Mouse (Mus musculus): Measurements from ENCODE around the gene Ctcf. TPM values are rescaled to one million over a fixed set of nuclear protein-coding genes. Genes with fewer than 3 reads are reported as not detected.

Gene Ctcf
- total RNA-seq, 1 experiment from 2014 or later: 202 TPM

- ATAC-seq (replicated peaks in 1 of 2; ENCODE audit: insufficient read depth in 1 of 2, low FRiP score in 2 of 2, low TSS enrichment in 1 of 2, low read depth in 1 of 2, poor library complexity in 2 of 2, severe bottlenecking in 2 of 2): no peak
Observed at GRCm38 (mm10) chr8:105689983-105690360, 53.6 kb downstream of the Ctcf start.

GRCm38 (mm10) chr8:105690978-105691377, 54.6 kb downstream of the Ctcf start:
- no peak for ATAC-seq (replicated peaks in 1 of 2; ENCODE audit: insufficient read depth in 1 of 2, low FRiP score in 2 of 2, low TSS enrichment in 1 of 2, low read depth in 1 of 2, poor library complexity in 2 of 2, severe bottlenecking in 2 of 2)

GRCm38 (mm10) chr8:105692449-105693182, 56.2 kb downstream of the Ctcf start:
- no peak for ATAC-seq (replicated peaks in 1 of 2; ENCODE audit: insufficient read depth in 1 of 2, low FRiP score in 2 of 2, low TSS enrichment in 1 of 2, low read depth in 1 of 2, poor library complexity in 2 of 2, severe bottlenecking in 2 of 2)

- no peak for ATAC-seq (replicated peaks in 1 of 2; ENCODE audit: insufficient read depth in 1 of 2, low FRiP score in 2 of 2, low TSS enrichment in 1 of 2, low read depth in 1 of 2, poor library complexity in 2 of 2, severe bottlenecking in 2 of 2)
Observed at GRCm38 (mm10) chr8:105693648-105694047, 57.3 kb downstream of the Ctcf start.

GRCm38 (mm10) chr8:105694051-105694799, 57.9 kb downstream of the Ctcf start:
- ATAC-seq (replicated peaks in 1 of 2; ENCODE audit: insufficient read depth in 1 of 2, low FRiP score in 2 of 2, low TSS enrichment in 1 of 2, low read depth in 1 of 2, poor library complexity in 2 of 2, severe bottlenecking in 2 of 2): no peak

GRCm38 (mm10) chr8:105695080-105695780, 58.9 kb downstream of the Ctcf start:
- no peak for ATAC-seq (replicated peaks in 1 of 2; ENCODE audit: insufficient read depth in 1 of 2, low FRiP score in 2 of 2, low TSS enrichment in 1 of 2, low read depth in 1 of 2, poor library complexity in 2 of 2, severe bottlenecking in 2 of 2)

- no peak for ATAC-seq (replicated peaks in 1 of 2; ENCODE audit: insufficient read depth in 1 of 2, low FRiP score in 2 of 2, low TSS enrichment in 1 of 2, low read depth in 1 of 2, poor library complexity in 2 of 2, severe bottlenecking in 2 of 2)
Observed at GRCm38 (mm10) chr8:105697196-105697780, 60.9 kb downstream of the Ctcf start.

- ATAC-seq (replicated peaks in 1 of 2; ENCODE audit: insufficient read depth in 1 of 2, low FRiP score in 2 of 2, low TSS enrichment in 1 of 2, low read depth in 1 of 2, poor library complexity in 2 of 2, severe bottlenecking in 2 of 2): no peak
Observed at GRCm38 (mm10) chr8:105698734-105699133, 62.4 kb downstream of the Ctcf start.

GRCm38 (mm10) chr8:105699488-105700215, 63.3 kb downstream of the Ctcf start:
- ATAC-seq (replicated peaks in 1 of 2; ENCODE audit: insufficient read depth in 1 of 2, low FRiP score in 2 of 2, low TSS enrichment in 1 of 2, low read depth in 1 of 2, poor library complexity in 2 of 2, severe bottlenecking in 2 of 2): no peak

- peak; percentile 50 to 66 for ATAC-seq (replicated peaks in 1 of 2; ENCODE audit: insufficient read depth in 1 of 2, low FRiP score in 2 of 2, low TSS enrichment in 1 of 2, low read depth in 1 of 2, poor library complexity in 2 of 2, severe bottlenecking in 2 of 2)
Observed at GRCm38 (mm10) chr8:105700566-105700965, 64.2 kb downstream of the Ctcf start.

- peak; percentile 71 to 78 for ATAC-seq (replicated peaks in 1 of 2; ENCODE audit: insufficient read depth in 1 of 2, low FRiP score in 2 of 2, low TSS enrichment in 1 of 2, low read depth in 1 of 2, poor library complexity in 2 of 2, severe bottlenecking in 2 of 2)
Observed at GRCm38 (mm10) chr8:105700966-105701824, 64.8 kb downstream of the Ctcf start, which contains the start of the genes Acd and Pard6a. Gene Acd, minus strand, starts transcription at chr8:105701102. Gene Pard6a, plus strand, starts transcription at chr8:105701148.

GRCm38 (mm10) chr8:105702001-105702401, 65.6 kb downstream of the Ctcf start:
- no peak for ATAC-seq (replicated peaks in 1 of 2; ENCODE audit: insufficient read depth in 1 of 2, low FRiP score in 2 of 2, low TSS enrichment in 1 of 2, low read depth in 1 of 2, poor library complexity in 2 of 2, severe bottlenecking in 2 of 2)

GRCm38 (mm10) chr8:105702731-105703415, 66.5 kb downstream of the Ctcf start:
- no peak for ATAC-seq (replicated peaks in 1 of 2; ENCODE audit: insufficient read depth in 1 of 2, low FRiP score in 2 of 2, low TSS enrichment in 1 of 2, low read depth in 1 of 2, poor library complexity in 2 of 2, severe bottlenecking in 2 of 2)

GRCm38 (mm10) chr8:105704146-105704812, 67.9 kb downstream of the Ctcf start:
- ATAC-seq (replicated peaks in 1 of 2; ENCODE audit: insufficient read depth in 1 of 2, low FRiP score in 2 of 2, low TSS enrichment in 1 of 2, low read depth in 1 of 2, poor library complexity in 2 of 2, severe bottlenecking in 2 of 2): no peak

- no peak for ATAC-seq (replicated peaks in 1 of 2; ENCODE audit: insufficient read depth in 1 of 2, low FRiP score in 2 of 2, low TSS enrichment in 1 of 2, low read depth in 1 of 2, poor library complexity in 2 of 2, severe bottlenecking in 2 of 2)
Observed at GRCm38 (mm10) chr8:105704955-105705354, 68.6 kb downstream of the Ctcf start.

Data from hematopoietic stem cell, adult 5-6 weeks (primary cell).